Mouse (Mus musculus) liver, postnatal 0 days (tissue): ENCODE data around the gene Ift88.

Experiments used
- CTCF ChIP-seq: sonication (generic); IDR thresholded peaks from 2 replicates; pipeline ENCODE4 v1.5.1; 2016; ENCODE audit warnings: antibody characterized with exemption, low read depth
- EP300 ChIP-seq: IDR thresholded peaks from 2 replicates; pipeline ENCODE4 v1.6.1; 2016; ENCODE audit warnings: antibody characterized with exemption, low read depth, mild to moderate bottlenecking

GRCm38 (mm10) chr14:57534961-57535360, 111.1 kb downstream of the Ift88 start:
- TF ChIP-seq CTCF (no peak), EP300 (no peak)
